Mouse (Mus musculus): ENCODE measurements at regions not wholly inside any gene's neighbourhood (a gene's known extent, or its start where the extent isn't known, plus 50 kb on each side); places are given as distances from the start of the nearest gene placed in this dataset.

GRCm38 (mm10) chr5:85706598-85706997 is 358.8 kb downstream of the Cenpc1 start:
- DNase-seq (ENCODE audit: low spot score in 2 of 2) = no peak

- DNase-seq (ENCODE audit: low spot score in 2 of 2) = no peak
Measured at GRCm38 (mm10) chr5:85706084-85706483, 359.3 kb downstream of the Cenpc1 start.

GRCm38 (mm10) chr5:85677872-85678271 is 387.5 kb downstream of the Cenpc1 start:
- no peak for DNase-seq (ENCODE audit: low spot score in 2 of 2)

GRCm38 (mm10) chr5:85671121-85671520 is 394.3 kb downstream of the Cenpc1 start:
- no peak for DNase-seq (ENCODE audit: low spot score in 2 of 2)

GRCm38 (mm10) chr5:85661487-85661886 is 403.9 kb downstream of the Cenpc1 start:
- DNase-seq (ENCODE audit: low spot score in 2 of 2) = no peak

GRCm38 (mm10) chr5:85621078-85621477 is 444.3 kb downstream of the Cenpc1 start:
- DNase-seq (ENCODE audit: low spot score in 2 of 2) = no peak

- no peak for DNase-seq (ENCODE audit: low spot score in 2 of 2)
Measured at GRCm38 (mm10) chr5:85614783-85615182, 450.6 kb downstream of the Cenpc1 start.

- DNase-seq (ENCODE audit: low spot score in 2 of 2) = no peak
Measured at GRCm38 (mm10) chr5:85612606-85613005, 452.8 kb downstream of the Cenpc1 start.

- no peak for DNase-seq (ENCODE audit: low spot score in 2 of 2)
Measured at GRCm38 (mm10) chr5:85609104-85609503, 456.3 kb downstream of the Cenpc1 start.

GRCm38 (mm10) chr5:85598164-85598563 is 467.2 kb downstream of the Cenpc1 start:
- DNase-seq (ENCODE audit: low spot score in 2 of 2) = no peak

GRCm38 (mm10) chr5:85595082-85595447 is 470.3 kb downstream of the Cenpc1 start:
- no peak for DNase-seq (ENCODE audit: low spot score in 2 of 2)

GRCm38 (mm10) chr5:85594413-85595081 is 470.8 kb downstream of the Cenpc1 start:
- DNase-seq (ENCODE audit: low spot score in 2 of 2) = no peak

GRCm38 (mm10) chr5:85592236-85592635 is 473.1 kb downstream of the Cenpc1 start:
- DNase-seq (ENCODE audit: low spot score in 2 of 2) = no peak

GRCm38 (mm10) chr5:85586727-85587126 is 478.7 kb downstream of the Cenpc1 start:
- DNase-seq (ENCODE audit: low spot score in 2 of 2) = no peak

- no peak for DNase-seq (ENCODE audit: low spot score in 2 of 2)
Measured at GRCm38 (mm10) chr5:85572531-85572930, 492.9 kb downstream of the Cenpc1 start.

GRCm38 (mm10) chr5:85571967-85572366 is 493.4 kb downstream of the Cenpc1 start:
- DNase-seq (ENCODE audit: low spot score in 2 of 2) = peak in 1 of 2 experiments; percentile 7

- DNase-seq (ENCODE audit: low spot score in 2 of 2) = no peak
Measured at GRCm38 (mm10) chr5:85571381-85571780, 494.0 kb downstream of the Cenpc1 start.

GRCm38 (mm10) chr5:85536329-85536728 is 529.1 kb downstream of the Cenpc1 start:
- no peak for DNase-seq (ENCODE audit: low spot score in 2 of 2)

GRCm38 (mm10) chr5:85525385-85526194 is 539.8 kb downstream of the Cenpc1 start:
- no peak for DNase-seq (ENCODE audit: low spot score in 2 of 2)

- no peak for DNase-seq (ENCODE audit: low spot score in 2 of 2)
Measured at GRCm38 (mm10) chr5:85505244-85505643, 560.1 kb downstream of the Cenpc1 start.

GRCm38 (mm10) chr5:85497261-85497660 is 568.1 kb downstream of the Cenpc1 start:
- no peak for DNase-seq (ENCODE audit: low spot score in 2 of 2)

- DNase-seq (ENCODE audit: low spot score in 2 of 2) = no peak
Measured at GRCm38 (mm10) chr5:85485733-85486322, 579.6 kb downstream of the Cenpc1 start.

- DNase-seq (ENCODE audit: low spot score in 2 of 2) = no peak
Measured at GRCm38 (mm10) chr5:85485157-85485556, 580.2 kb downstream of the Cenpc1 start.

Data from right cerebral cortex, postnatal 36 days (tissue).